23 mouse cellular contexts compared by ENCODE assay signal in the genomic region with DNA sequence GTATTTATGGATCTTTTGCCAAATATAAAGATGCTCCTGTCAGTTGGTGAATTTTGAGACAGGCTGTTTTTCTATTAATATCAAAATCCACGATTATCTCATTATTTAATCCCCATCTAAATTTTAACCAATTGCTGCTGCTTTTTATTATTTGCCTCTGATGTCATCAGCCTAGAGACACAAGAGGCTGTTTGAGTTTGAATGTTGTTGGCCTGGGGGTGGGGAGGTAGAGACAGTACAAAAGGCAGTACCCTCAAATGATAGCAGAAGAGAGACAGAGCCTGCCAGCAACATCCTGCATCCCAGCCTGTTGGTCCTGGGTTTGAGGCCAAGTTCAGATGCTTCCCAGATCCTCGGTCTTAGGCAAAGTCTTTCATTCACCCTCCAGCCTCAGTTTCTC. TPM values are rescaled to one million over a fixed set of nuclear protein-coding genes. Genes with fewer than 3 reads are reported as not detected.
DNase-seq lines count a peak whose midpoint lies in the region; ATAC-seq and TF ChIP-seq lines count a peak whose summit lies in the region.
"Had no signal": no experiment of that assay in that cellular context is flagged by ENCODE, and none has a peak within 500 bp of the region (broad histone marks: within the 10 kb centered on the region; RNA-seq: fewer than 3 reads in every experiment).

No protein-coding gene starts in this region.

- intact Hi-C loops in heart, postnatal 36 days (cut with DNase I): no loop called here

- H3K9ac ChIP-seq in forebrain, postnatal 0 days: no peak overlapping the region
- H3K9ac ChIP-seq in forebrain, embryonic 13.5 days: no peak overlapping the region
- no peak overlapping the region for H3K9ac ChIP-seq in midbrain, postnatal 0 days (replicated peaks; ENCODE audit: low read length, poor library complexity, severe bottlenecking)
- no peak overlapping the region for H3K9ac ChIP-seq in midbrain, embryonic 16.5 days (ENCODE audit: low read depth, low read length)
- H3K9ac ChIP-seq: embryonic facial prominence, embryonic 12.5 days had no signal

- H3K4me3 ChIP-seq in forebrain, postnatal 0 days (ENCODE audit: low read depth, low read length): no peak overlapping the region
- no peak overlapping the region for H3K4me3 ChIP-seq in forebrain, embryonic 13.5 days
- no peak overlapping the region for H3K4me3 ChIP-seq in midbrain, postnatal 0 days (ENCODE audit: low read depth, low read length)
- no peak overlapping the region for H3K4me3 ChIP-seq in midbrain, embryonic 16.5 days (ENCODE audit: low read depth, low read length)
- H3K4me3 ChIP-seq in olfactory bulb, adult 2 months (ENCODE audit: insufficient read depth, low read depth, low read length): no peak overlapping the region
- H3K4me3 ChIP-seq: embryonic facial prominence, embryonic 10.5 days; embryonic facial prominence, embryonic 12.5 days had no signal

- H3K9me3 ChIP-seq in forebrain, postnatal 0 days (ENCODE audit: low read length): no peaks in the 10 kb centered on the region
- no peaks in the 10 kb centered on the region for H3K9me3 ChIP-seq in forebrain, embryonic 13.5 days (replicated peaks)
- no peaks in the 10 kb centered on the region for H3K9me3 ChIP-seq in midbrain, postnatal 0 days (ENCODE audit: low read length)
- no peaks in the 10 kb centered on the region for H3K9me3 ChIP-seq in midbrain, embryonic 16.5 days (replicated peaks; ENCODE audit: control insufficient read depth, low read length, poor library complexity, severe bottlenecking)
- H3K9me3 ChIP-seq: embryonic facial prominence, embryonic 10.5 days; embryonic facial prominence, embryonic 12.5 days had no signal

- WGBS in forebrain, postnatal 0 days: 56% methylated on average over 2 of the region's 2 CpGs
- WGBS in forebrain, embryonic 13.5 days: 71% methylated on average over 2 of the region's 2 CpGs
- 67% methylated on average over 2 of the region's 2 CpGs for WGBS in midbrain, postnatal 0 days
- WGBS in midbrain, embryonic 16.5 days: 62% methylated on average over 2 of the region's 2 CpGs
- WGBS in olfactory bulb, adult 2 months: 44% methylated on average over 2 of the region's 2 CpGs

- no peak for TF ChIP-seq CTCF in forebrain, postnatal 0 days (IDR thresholded peaks at IDR 0.05; ENCODE audit: low read depth)
- TF ChIP-seq CTCF in midbrain, postnatal 0 days (IDR thresholded peaks at IDR 0.05): no peak
- TF ChIP-seq CTCF in olfactory bulb, adult 2 months (IDR thresholded peaks at IDR 0.05; ENCODE audit: insufficient read depth, low read depth, low read length): no peak

- ATAC-seq in forebrain, postnatal 0 days: peak; percentile 86
- no peak for ATAC-seq in forebrain, embryonic 13.5 days
- no peak for ATAC-seq in midbrain, postnatal 0 days (ENCODE audit: low FRiP score)
- ATAC-seq in midbrain, embryonic 16.5 days: no peak
- ATAC-seq: forebrain, embryonic 16.5 days had no signal

- H3K4me2 ChIP-seq in forebrain, postnatal 0 days (ENCODE audit: low read depth): no peak overlapping the region
- H3K4me2 ChIP-seq in forebrain, embryonic 13.5 days: no peak overlapping the region
- no peak overlapping the region for H3K4me2 ChIP-seq in midbrain, postnatal 0 days (ENCODE audit: low read depth, low read length, poor library complexity, severe bottlenecking)
- H3K4me2 ChIP-seq in midbrain, embryonic 16.5 days (ENCODE audit: low read length): no peak overlapping the region
- H3K4me2 ChIP-seq: embryonic facial prominence, embryonic 12.5 days had no signal

- no peaks in the 10 kb centered on the region for H3K27me3 ChIP-seq in forebrain, postnatal 0 days (ENCODE audit: insufficient read depth, low read length)
- no peaks in the 10 kb centered on the region for H3K27me3 ChIP-seq in forebrain, embryonic 13.5 days
- H3K27me3 ChIP-seq in midbrain, postnatal 0 days (ENCODE audit: insufficient read depth, low read length): no peaks in the 10 kb centered on the region
- H3K27me3 ChIP-seq in midbrain, embryonic 16.5 days (ENCODE audit: control insufficient read depth, insufficient read depth, low read depth, low read length): no peaks in the 10 kb centered on the region
- H3K27me3 ChIP-seq: embryonic facial prominence, embryonic 12.5 days had no signal

- H3K4me1 ChIP-seq in forebrain, postnatal 0 days (ENCODE audit: insufficient read depth): no peaks in the 10 kb centered on the region
- no peaks in the 10 kb centered on the region for H3K4me1 ChIP-seq in forebrain, embryonic 13.5 days
- no peaks in the 10 kb centered on the region for H3K4me1 ChIP-seq in midbrain, postnatal 0 days (ENCODE audit: insufficient read depth, low read length)
- H3K4me1 ChIP-seq in midbrain, embryonic 16.5 days (ENCODE audit: control insufficient read depth, insufficient read depth, low read length): peaks cover 2% of the 10 kb centered on the region; the same call in 1 of the 2 replicates
- peaks cover 39% of the 10 kb centered on the region for H3K4me1 ChIP-seq in olfactory bulb, adult 2 months (ENCODE audit: control insufficient read depth, insufficient read depth, low read length)
- H3K4me1 ChIP-seq: embryonic facial prominence, embryonic 12.5 days had no signal

- TF ChIP-seq POLR2A in olfactory bulb, adult 2 months (IDR thresholded peaks at IDR 0.05; ENCODE audit: insufficient read depth, low read depth, low read length): no peak

- H3K27ac ChIP-seq in forebrain, postnatal 0 days (ENCODE audit: low read depth, low read length): peak overlapping the region; percentile 66
- no peak overlapping the region for H3K27ac ChIP-seq in forebrain, embryonic 13.5 days
- peak overlapping the region; percentile 76; the same call in 1 of the 2 replicates for H3K27ac ChIP-seq in midbrain, postnatal 0 days (ENCODE audit: low read depth, low read length)
- no peak overlapping the region; the same call in 1 of the 2 replicates for H3K27ac ChIP-seq in midbrain, embryonic 16.5 days (ENCODE audit: low read length)
- H3K27ac ChIP-seq in olfactory bulb, adult 2 months (ENCODE audit: insufficient read depth, low read depth, low read length): peak overlapping the region; percentile 53; the same call in 1 of the 2 replicates
- H3K27ac ChIP-seq: embryonic facial prominence, embryonic 10.5 days; embryonic facial prominence, embryonic 12.5 days had no signal

- H3K36me3 ChIP-seq in forebrain, postnatal 0 days (ENCODE audit: insufficient read depth): no peaks in the 10 kb centered on the region
- no peaks in the 10 kb centered on the region for H3K36me3 ChIP-seq in forebrain, embryonic 13.5 days (ENCODE audit: poor library complexity, severe bottlenecking)
- H3K36me3 ChIP-seq in midbrain, postnatal 0 days (ENCODE audit: insufficient read depth, low read length): no peaks in the 10 kb centered on the region
- no peaks in the 10 kb centered on the region for H3K36me3 ChIP-seq in midbrain, embryonic 16.5 days (ENCODE audit: control insufficient read depth, insufficient read depth, low read length)
- H3K36me3 ChIP-seq: embryonic facial prominence, embryonic 10.5 days; embryonic facial prominence, embryonic 12.5 days had no signal

- peak; percentile 12 for DNase-seq in forebrain, postnatal 0 days
- DNase-seq in layer of hippocampus, adult 9-11 months: peak; percentile 70
- no peak for DNase-seq in layer of hippocampus, adult 9-10 months (ENCODE audit: low spot score)
- no peak for DNase-seq in midbrain, postnatal 0 days (ENCODE audit: low spot score)
- DNase-seq in heart, postnatal 36 days: no peak
- DNase-seq: adrenal gland, adult 2 months; adrenal gland, postnatal 10 days; adrenal gland, postnatal 25 days; cerebellum, adult 11-12 months; cerebellum, adult 2 months; cerebellum, adult 9-10 months; cerebellum, postnatal 10 days; cerebellum, postnatal 25 days had no signal

RNA-seq across cellular contexts. Expression of a gene that starts 9.2 kb away (rescaled TPM):
- total RNA-seq in forebrain, postnatal 0 days (2014; rRNA removed): 0.05 and 0.15 TPM in 2 replicates
- 0.09 and 0.15 TPM in 2 replicates for polyA plus RNA-seq in forebrain, postnatal 0 days (2015; fragmentation: Nextera tagmentation; extraction: Ambion mirVana)
- polyA plus RNA-seq in forebrain, embryonic 13.5 days (2015; fragmentation: Nextera tagmentation; extraction: Ambion mirVana): not detected in 2 replicates
- total RNA-seq in midbrain, postnatal 0 days (2014; rRNA removed): 4.2 and 12.3 TPM in 2 replicates
- polyA plus RNA-seq in midbrain, postnatal 0 days (2015; fragmentation: Nextera tagmentation; extraction: Ambion mirVana): 0.21 and 0.45 TPM in 2 replicates
- 0.36 and 0.88 TPM in 2 replicates for polyA plus RNA-seq in midbrain, embryonic 16.5 days (2015; fragmentation: Nextera tagmentation; extraction: Ambion mirVana)
- polyA plus RNA-seq in olfactory bulb, adult 2 months (2012; ENCODE audit: insufficient read depth, insufficient read length, low replicate concordance, missing spikeins): not detected in 2 replicates
- 1 to 10 TPM; 1.4 to 2.4 TPM for total RNA-seq in heart, postnatal 36 days (2021)
- total RNA-seq: ES-E14, MEL had no signal
- polyA plus RNA-seq: forebrain, embryonic 11.5 days; forebrain, embryonic 16.5 days had no signal

RNA-seq across cellular contexts. Expression of a gene that starts 32.0 kb away (rescaled TPM):
- total RNA-seq in forebrain, postnatal 0 days (2014; rRNA removed): 7.5 and 7.8 TPM in 2 replicates
- polyA plus RNA-seq in forebrain, postnatal 0 days (2015; fragmentation: Nextera tagmentation; extraction: Ambion mirVana): 23.9 and 26.2 TPM in 2 replicates
- 0.76 and 1.7 TPM in 2 replicates for polyA plus RNA-seq in forebrain, embryonic 13.5 days (2015; fragmentation: Nextera tagmentation; extraction: Ambion mirVana)
- 4.9 and 8.4 TPM in 2 replicates for total RNA-seq in midbrain, postnatal 0 days (2014; rRNA removed)
- polyA plus RNA-seq in midbrain, postnatal 0 days (2015; fragmentation: Nextera tagmentation; extraction: Ambion mirVana): 13.0 and 13.9 TPM in 2 replicates
- polyA plus RNA-seq in midbrain, embryonic 16.5 days (2015; fragmentation: Nextera tagmentation; extraction: Ambion mirVana): 5.0 and 8.1 TPM in 2 replicates
- 155 TPM in 1 of 2 replicates, not detected in the other for polyA plus RNA-seq in olfactory bulb, adult 2 months (2012; ENCODE audit: insufficient read depth, insufficient read length, low replicate concordance, missing spikeins)
- under 1 TPM; 0.19 to 0.43 TPM for total RNA-seq in heart, postnatal 36 days (2021)
- total RNA-seq: ES-E14, MEL had no signal
- polyA plus RNA-seq: C2C12 had no signal

Comparison
In these comparisons a context has a peak if more than half of its experiments do, and no peak if none do; other contexts are left out.
1. DNase-seq: peak in forebrain, postnatal 0 days (single experiment) and layer of hippocampus, adult 9-11 months (single experiment); none in layer of hippocampus, adult 9-10 months (single experiment), midbrain, postnatal 0 days (single experiment) and heart, postnatal 36 days (0 of 2).
2. H3K27ac ChIP-seq: peak in forebrain, postnatal 0 days (single experiment), midbrain, postnatal 0 days (single experiment) and olfactory bulb, adult 2 months (single experiment); none in forebrain, embryonic 13.5 days (single experiment) and midbrain, embryonic 16.5 days (single experiment).